Mouse (Mus musculus): ENCODE results near the gene Faim2. TPM values are rescaled to one million over a fixed set of nuclear protein-coding genes. Genes with fewer than 3 reads are reported as not detected.

The Faim2 gene
- polyA plus RNA-seq, 1 experiment from 2014 or later, result 0.41 TPM

DNA sequence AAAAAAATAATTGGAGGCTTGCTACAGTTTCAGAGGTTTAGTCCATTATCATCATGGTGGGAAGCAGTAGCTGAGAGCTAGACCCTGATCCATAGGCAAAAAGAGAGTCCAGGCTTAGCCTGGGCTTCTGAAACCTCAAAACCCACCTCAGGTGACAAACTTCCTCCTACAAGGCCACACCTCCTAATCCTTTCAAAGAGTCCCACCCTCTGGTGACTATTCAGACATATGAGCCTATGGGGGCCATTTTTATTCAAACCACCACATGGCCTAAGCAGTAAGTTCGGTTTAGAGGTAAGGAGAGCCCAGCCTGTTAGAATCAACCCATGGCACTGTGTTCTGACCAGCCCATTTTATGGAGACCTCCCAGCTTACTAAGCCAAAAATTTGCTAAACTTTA is 52.2 kb downstream of the Faim2 start:
- Histone ChIP-seq H3K27ac (ENCODE audit: low read depth) (no peak overlapping the region), H3K36me3 (ENCODE audit: control insufficient read depth, insufficient read depth, low read length) (no peaks in the 10 kb centered on the region), H3K4me1 (replicated peaks; ENCODE audit: control insufficient read depth, insufficient read depth, low read length) (peaks cover 10% of the 10 kb centered on the region), H3K27me3 (replicated peaks; ENCODE audit: control insufficient read depth, insufficient read depth, low read length) (no peaks in the 10 kb centered on the region), H3K4me3 (ENCODE audit: low read depth, low read length) (no peak overlapping the region), H3K9ac (ENCODE audit: low read length) (no peak overlapping the region), H3K9me3 (ENCODE audit: control insufficient read depth, low read length) (no peaks in the 10 kb centered on the region), H3K4me2 (ENCODE audit: low read length) (no peak overlapping the region)
- no peak for ATAC-seq (replicated peaks; ENCODE audit: low FRiP score, low TSS enrichment, low read depth)
- 50% methylated on average over 1 of the region's 1 CpGs for WGBS
- no peak for DNase-seq (ENCODE audit: low spot score)

- peak within 1 kb of the TSS; percentile 82 for H3K4me3 ChIP-seq (ENCODE audit: low read depth, low read length)
- ATAC-seq (replicated peaks; ENCODE audit: low FRiP score, low TSS enrichment, low read depth) (peak; percentile 86), DNase-seq (ENCODE audit: low spot score) (no peak)
- no peaks in the 10 kb centered on the region for H3K9me3 ChIP-seq (ENCODE audit: control insufficient read depth, low read length)
- WGBS, result 1% methylated on average over 26 of the region's 26 CpGs
- H3K27me3 ChIP-seq (replicated peaks; ENCODE audit: control insufficient read depth, insufficient read depth, low read length), result no peaks in the 10 kb centered on the region
- peak within 1 kb of the TSS; percentile 82 for H3K4me2 ChIP-seq (ENCODE audit: low read length)
- H3K27ac ChIP-seq (ENCODE audit: low read depth), result peak within 1 kb of the TSS; percentile 96
- peaks cover 10% of the 10 kb centered on the region for H3K4me1 ChIP-seq (replicated peaks; ENCODE audit: control insufficient read depth, insufficient read depth, low read length)
- H3K9ac ChIP-seq (ENCODE audit: low read length), result peak within 1 kb of the TSS; percentile 87
- H3K36me3 ChIP-seq (ENCODE audit: control insufficient read depth, insufficient read depth, low read length), result peaks cover 11% of the 10 kb centered on the region; the same call in 1 of the 2 replicates
Observed at GRCm38 (mm10) chr15:99474576-99474926, 53.4 kb downstream of the Faim2 start, which contains the start of gene Bcdin3d. Bcdin3d (minus strand) TSS chr15:99474730.

- no peaks in the 10 kb centered on the region for H3K9me3 ChIP-seq (ENCODE audit: control insufficient read depth, low read length)
- H3K4me2 ChIP-seq (ENCODE audit: low read length), result peak overlapping the region; percentile 82
- peaks cover 11% of the 10 kb centered on the region; the same call in 1 of the 2 replicates for H3K36me3 ChIP-seq (ENCODE audit: control insufficient read depth, insufficient read depth, low read length)
- DNase-seq (ENCODE audit: low spot score), result peak; percentile 95
- WGBS, result 5% methylated on average over 38 of the region's 38 CpGs
- ATAC-seq (replicated peaks; ENCODE audit: low FRiP score, low TSS enrichment, low read depth), result peak; percentile 52
- peak overlapping the region; percentile 96 for H3K27ac ChIP-seq (ENCODE audit: low read depth)
- peaks cover 10% of the 10 kb centered on the region for H3K4me1 ChIP-seq (replicated peaks; ENCODE audit: control insufficient read depth, insufficient read depth, low read length)
- H3K4me3 ChIP-seq (ENCODE audit: low read depth, low read length), result peak overlapping the region; percentile 82
- H3K9ac ChIP-seq (ENCODE audit: low read length), result peak overlapping the region; percentile 87
- no peaks in the 10 kb centered on the region for H3K27me3 ChIP-seq (replicated peaks; ENCODE audit: control insufficient read depth, insufficient read depth, low read length)
Observed at GRCm38 (mm10) chr15:99473801-99474575, 54.0 kb downstream of the Faim2 start.

DNA sequence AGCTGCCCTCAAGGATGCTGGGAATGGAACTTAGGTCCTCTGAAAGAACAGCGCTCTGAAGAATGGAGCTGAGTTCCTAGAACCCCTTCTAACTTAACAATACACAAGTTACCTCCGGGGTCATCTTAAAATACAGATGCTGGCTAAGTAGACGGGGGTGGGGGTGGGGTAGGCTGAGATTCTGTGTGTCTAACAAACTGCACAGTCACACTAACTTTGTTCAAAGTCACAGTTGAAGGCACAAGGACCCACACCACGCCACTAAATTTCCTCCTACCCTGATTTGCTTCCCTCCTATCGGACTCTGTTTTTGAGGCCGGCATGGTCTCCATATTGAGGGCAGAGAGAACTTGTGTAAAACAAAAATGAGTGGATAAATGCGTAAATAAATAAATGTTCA is 55.0 kb downstream of the Faim2 start:
- Histone ChIP-seq H3K4me3 (ENCODE audit: low read depth, low read length) (no peak overlapping the region), H3K27ac (ENCODE audit: low read depth) (no peak overlapping the region), H3K4me2 (ENCODE audit: low read length) (no peak overlapping the region; the same call in 1 of the 2 replicates), H3K9ac (ENCODE audit: low read length) (no peak overlapping the region), H3K4me1 (replicated peaks; ENCODE audit: control insufficient read depth, insufficient read depth, low read length) (peaks cover 10% of the 10 kb centered on the region), H3K27me3 (replicated peaks; ENCODE audit: control insufficient read depth, insufficient read depth, low read length) (no peaks in the 10 kb centered on the region), H3K36me3 (ENCODE audit: control insufficient read depth, insufficient read depth, low read length) (peaks cover 11% of the 10 kb centered on the region; the same call in 1 of the 2 replicates), H3K9me3 (ENCODE audit: control insufficient read depth, low read length) (no peaks in the 10 kb centered on the region)
- 90% methylated on average over 7 of the region's 7 CpGs for WGBS
- DNase-seq (ENCODE audit: low spot score) (no peak), ATAC-seq (replicated peaks; ENCODE audit: low FRiP score, low TSS enrichment, low read depth) (no peak)

DNA sequence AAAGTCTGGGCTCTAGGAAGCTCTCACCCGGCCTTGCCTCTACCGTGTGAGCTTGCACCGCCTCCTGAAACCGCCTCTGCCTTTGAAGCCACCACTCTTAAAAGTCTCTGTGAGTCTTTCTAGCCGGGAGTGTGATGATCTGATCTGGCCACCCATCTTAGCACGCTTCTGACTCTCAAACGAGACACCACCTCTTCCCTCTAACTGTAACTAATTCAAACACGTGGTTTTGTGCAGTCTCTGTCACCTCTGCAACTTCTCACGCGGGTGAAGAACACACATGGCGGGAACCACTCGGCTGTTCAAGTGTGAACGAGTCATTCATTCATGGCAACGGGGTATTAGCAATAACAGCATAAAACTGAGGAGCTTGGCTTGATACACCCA is 56.3 kb downstream of the Faim2 start:
- ATAC-seq (replicated peaks; ENCODE audit: low FRiP score, low TSS enrichment, low read depth), result no peak
- Histone ChIP-seq H3K27me3 (replicated peaks; ENCODE audit: control insufficient read depth, insufficient read depth, low read length) (no peaks in the 10 kb centered on the region), H3K27ac (ENCODE audit: low read depth) (no peak overlapping the region), H3K4me2 (ENCODE audit: low read length) (no peak overlapping the region), H3K9me3 (ENCODE audit: control insufficient read depth, low read length) (no peaks in the 10 kb centered on the region), H3K36me3 (ENCODE audit: control insufficient read depth, insufficient read depth, low read length) (peaks cover 11% of the 10 kb centered on the region; the same call in 1 of the 2 replicates), H3K4me1 (replicated peaks; ENCODE audit: control insufficient read depth, insufficient read depth, low read length) (peaks cover 10% of the 10 kb centered on the region), H3K4me3 (ENCODE audit: low read depth, low read length) (no peak overlapping the region), H3K9ac (ENCODE audit: low read length) (no peak overlapping the region)
- WGBS, result 73% methylated on average over 14 of the region's 14 CpGs
- DNase-seq (ENCODE audit: low spot score), result no peak

DNA sequence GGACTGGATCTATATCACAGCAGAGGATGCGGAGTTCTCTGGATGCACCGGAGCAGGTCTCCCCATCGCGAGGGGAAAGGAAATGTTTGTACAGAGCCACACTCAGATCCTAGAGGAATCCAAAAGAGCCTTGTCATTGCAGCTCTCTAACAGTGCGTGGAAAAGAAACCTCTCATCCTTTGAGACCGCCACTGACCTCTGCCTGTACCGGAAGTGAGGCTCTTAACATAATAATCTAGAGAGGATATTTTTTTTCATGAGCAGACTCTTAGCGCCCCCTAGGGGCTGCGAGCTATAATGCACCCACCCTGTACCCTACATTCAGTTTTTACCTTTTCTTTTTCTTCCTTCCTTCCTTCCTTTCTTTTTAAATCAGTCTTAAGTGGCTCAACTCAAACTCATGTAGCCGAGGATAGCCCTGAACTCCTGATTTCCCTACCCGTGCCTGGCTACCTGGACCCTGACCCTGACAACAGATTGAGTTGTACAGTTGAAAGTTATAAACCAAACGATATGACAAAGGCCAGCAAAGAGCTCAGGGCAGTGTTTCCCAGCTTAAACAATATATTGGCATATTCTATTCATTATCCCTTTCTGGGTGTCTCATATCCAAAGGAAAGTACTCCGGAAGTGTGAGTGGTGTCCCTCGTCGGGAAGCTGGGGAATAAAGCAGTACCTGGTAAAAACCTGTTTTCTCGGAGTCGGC is 56.8 kb downstream of the Faim2 start:
- peak; percentile 73 for DNase-seq (ENCODE audit: low spot score)
- Histone ChIP-seq H3K36me3 (ENCODE audit: control insufficient read depth, insufficient read depth, low read length) (peaks cover 11% of the 10 kb centered on the region; the same call in 1 of the 2 replicates), H3K27me3 (replicated peaks; ENCODE audit: control insufficient read depth, insufficient read depth, low read length) (no peaks in the 10 kb centered on the region), H3K4me1 (replicated peaks; ENCODE audit: control insufficient read depth, insufficient read depth, low read length) (peaks cover 10% of the 10 kb centered on the region), H3K27ac (ENCODE audit: low read depth) (no peak overlapping the region), H3K4me2 (ENCODE audit: low read length) (no peak overlapping the region), H3K9me3 (ENCODE audit: control insufficient read depth, low read length) (no peaks in the 10 kb centered on the region), H3K9ac (ENCODE audit: low read length) (no peak overlapping the region), H3K4me3 (ENCODE audit: low read depth, low read length) (no peak overlapping the region)
- WGBS, result 59% methylated on average over 17 of the region's 17 CpGs
- ATAC-seq (replicated peaks; ENCODE audit: low FRiP score, low TSS enrichment, low read depth), result no peak

DNA sequence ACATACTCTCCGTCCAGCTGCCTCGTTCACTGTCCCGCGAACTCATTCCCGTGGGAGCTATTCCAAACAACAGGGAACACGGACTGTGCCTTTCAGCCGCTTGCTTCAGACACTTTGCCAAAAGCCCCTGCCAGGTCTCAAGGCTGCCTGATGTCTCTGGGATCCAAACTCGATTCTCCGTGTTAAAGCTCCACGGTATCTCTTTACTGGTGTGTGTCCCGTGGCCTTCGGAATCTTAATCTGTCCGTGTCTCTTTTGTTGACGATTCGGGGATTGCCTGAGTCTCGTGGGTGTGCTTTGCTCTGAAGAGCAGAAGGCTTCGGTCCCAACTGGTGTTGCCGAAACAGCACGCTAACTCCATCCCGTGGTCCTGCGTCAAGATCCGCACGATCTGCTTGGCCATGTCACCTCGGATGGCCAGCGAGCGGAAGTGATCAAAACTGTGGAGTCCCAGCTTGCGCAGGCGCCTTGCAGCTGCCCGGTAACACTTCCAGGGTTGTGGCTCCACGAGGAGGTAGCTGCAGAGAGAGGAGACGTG is 57.7 kb downstream of the Faim2 start:
- Histone ChIP-seq H3K4me3 (ENCODE audit: low read depth, low read length) (no peak overlapping the region), H3K4me1 (replicated peaks; ENCODE audit: control insufficient read depth, insufficient read depth, low read length) (peaks cover 10% of the 10 kb centered on the region), H3K4me2 (ENCODE audit: low read length) (no peak overlapping the region), H3K36me3 (ENCODE audit: control insufficient read depth, insufficient read depth, low read length) (peaks cover 11% of the 10 kb centered on the region; the same call in 1 of the 2 replicates), H3K27me3 (replicated peaks; ENCODE audit: control insufficient read depth, insufficient read depth, low read length) (no peaks in the 10 kb centered on the region), H3K27ac (ENCODE audit: low read depth) (no peak overlapping the region), H3K9ac (ENCODE audit: low read length) (no peak overlapping the region), H3K9me3 (ENCODE audit: control insufficient read depth, low read length) (no peaks in the 10 kb centered on the region)
- DNase-seq (ENCODE audit: low spot score) (no peak), ATAC-seq (replicated peaks; ENCODE audit: low FRiP score, low TSS enrichment, low read depth) (no peak)
- WGBS, result 90% methylated on average over 31 of the region's 31 CpGs

DNA sequence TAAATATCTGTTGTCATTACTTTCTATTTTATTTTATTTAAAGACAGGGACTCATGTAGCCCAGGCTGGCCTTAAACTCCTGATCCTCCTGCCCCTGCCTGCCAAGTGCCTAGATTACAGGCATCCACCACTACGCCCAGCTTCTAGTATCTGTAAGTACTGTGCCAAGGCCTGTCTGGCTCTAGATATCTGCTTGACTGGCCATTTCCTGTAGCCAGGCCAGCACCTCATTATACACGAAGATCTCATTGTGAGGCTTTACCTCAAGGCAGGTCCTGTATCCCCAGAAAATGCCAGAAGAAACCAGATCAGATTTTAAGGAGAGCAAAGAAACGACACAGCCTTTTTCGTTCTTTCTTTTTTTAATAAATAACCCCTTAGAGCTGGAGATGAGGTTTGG is 58.2 kb downstream of the Faim2 start:
- Histone ChIP-seq H3K27ac (ENCODE audit: low read depth) (no peak overlapping the region), H3K9ac (ENCODE audit: low read length) (no peak overlapping the region), H3K27me3 (replicated peaks; ENCODE audit: control insufficient read depth, insufficient read depth, low read length) (no peaks in the 10 kb centered on the region), H3K9me3 (ENCODE audit: control insufficient read depth, low read length) (no peaks in the 10 kb centered on the region), H3K36me3 (ENCODE audit: control insufficient read depth, insufficient read depth, low read length) (peaks cover 11% of the 10 kb centered on the region; the same call in 1 of the 2 replicates), H3K4me3 (ENCODE audit: low read depth, low read length) (no peak overlapping the region), H3K4me1 (replicated peaks; ENCODE audit: control insufficient read depth, insufficient read depth, low read length) (peaks cover 10% of the 10 kb centered on the region), H3K4me2 (ENCODE audit: low read length) (no peak overlapping the region)
- ATAC-seq (replicated peaks; ENCODE audit: low FRiP score, low TSS enrichment, low read depth) (no peak), DNase-seq (ENCODE audit: low spot score) (no peak)
- WGBS, result 93% methylated on average over 4 of the region's 4 CpGs

Data from intestine, embryonic 14.5 days (tissue).